Mouse (Mus musculus): Measurements from ENCODE around the gene Dcxr. TPM values are rescaled to one million over a fixed set of nuclear protein-coding genes. Genes with fewer than 3 reads are reported as not detected.
"Not testable (repeated sequence)": the region's sequence is repeated elsewhere in the genome, so short reads cannot be mapped to it uniquely, and the experiment has no call there.

Gene Dcxr
- polyA plus RNA-seq, 1 experiment from 2014 or later, result 6.8 TPM

- no peaks in the 10 kb centered on the region for H3K9me3 ChIP-seq
- no peak overlapping the region for H3K4me3 ChIP-seq
- H3K36me3 ChIP-seq (replicated peaks), result peaks cover 7% of the 10 kb centered on the region; the same call in 1 of the 2 replicates
- no peak overlapping the region for H3K27ac ChIP-seq
- no peak overlapping the region for H3K4me2 ChIP-seq
- WGBS, result 95% methylated on average over 4 of the region's 4 CpGs
- no peaks in the 10 kb centered on the region for H3K27me3 ChIP-seq (replicated peaks)
- H3K4me1 ChIP-seq, result peaks cover 17% of the 10 kb centered on the region
- no peak overlapping the region for H3K9ac ChIP-seq
- ATAC-seq (replicated peaks), result no peak
These were observed 50.1 kb downstream of the Dcxr start for GRCm38 (mm10) chr11:120676951-120677350.

- H3K4me1 ChIP-seq, result peaks cover 17% of the 10 kb centered on the region
- H3K9me3 ChIP-seq; H3K4me2 ChIP-seq; H3K4me3 ChIP-seq; H3K9ac ChIP-seq; H3K27ac ChIP-seq; ATAC-seq (replicated peaks); H3K27me3 ChIP-seq (replicated peaks); H3K36me3 ChIP-seq (replicated peaks): not testable (repeated sequence)
- WGBS, result 86% methylated on average over 5 of the region's 5 CpGs
These were observed 51.2 kb downstream of the Dcxr start for GRCm38 (mm10) chr11:120675875-120676274.

Other genes with a start within 250 kb of the Dcxr start
- gene Mrpl12, start 242.7 kb downstream of the Dcxr start, polyA plus RNA-seq (2015; fragmentation: Nextera tagmentation; extraction: Ambion mirVana), result 112 and 115 TPM in 2 replicates
- gene Slc25a10, start 235.4 kb downstream of the Dcxr start, polyA plus RNA-seq (2015; fragmentation: Nextera tagmentation; extraction: Ambion mirVana), result 28.6 and 29.2 TPM in 2 replicates
- 0.17 and 0.19 TPM in 2 replicates for gene Gcgr, start 196.6 kb downstream of the Dcxr start, polyA plus RNA-seq (2015; fragmentation: Nextera tagmentation; extraction: Ambion mirVana)
- gene Mcrip1, start 177.6 kb downstream of the Dcxr start, polyA plus RNA-seq (2015; fragmentation: Nextera tagmentation; extraction: Ambion mirVana), result 249 and 264 TPM in 2 replicates
- not detected in 2 replicates for gene Ppp1r27, start 176.1 kb downstream of the Dcxr start, polyA plus RNA-seq (2015; fragmentation: Nextera tagmentation; extraction: Ambion mirVana)
- 256 and 259 TPM in 2 replicates for gene P4hb, start 154.0 kb downstream of the Dcxr start, polyA plus RNA-seq (2015; fragmentation: Nextera tagmentation; extraction: Ambion mirVana)
- gene Arhgdia, start 145.7 kb downstream of the Dcxr start, polyA plus RNA-seq (2015; fragmentation: Nextera tagmentation; extraction: Ambion mirVana), result 458 and 487 TPM in 2 replicates
- gene Alyref, start 128.9 kb downstream of the Dcxr start, polyA plus RNA-seq (2015; fragmentation: Nextera tagmentation; extraction: Ambion mirVana), result 225 and 233 TPM in 2 replicates
- gene Anapc11, start 128.9 kb downstream of the Dcxr start, polyA plus RNA-seq (2015; fragmentation: Nextera tagmentation; extraction: Ambion mirVana), result 200 and 205 TPM in 2 replicates
- 0.59 and 1.3 TPM in 2 replicates for gene Npb, start 118.8 kb downstream of the Dcxr start, polyA plus RNA-seq (2015; fragmentation: Nextera tagmentation; extraction: Ambion mirVana)
- 222 and 233 TPM in 2 replicates for gene Pcyt2, start 109.3 kb downstream of the Dcxr start, polyA plus RNA-seq (2015; fragmentation: Nextera tagmentation; extraction: Ambion mirVana)
- gene Sirt7, start 102.0 kb downstream of the Dcxr start, polyA plus RNA-seq (2015; fragmentation: Nextera tagmentation; extraction: Ambion mirVana), result 45.8 and 48.2 TPM in 2 replicates
- gene Mafg, start 93.7 kb downstream of the Dcxr start, polyA plus RNA-seq (2015; fragmentation: Nextera tagmentation; extraction: Ambion mirVana), result 42.0 and 45.2 TPM in 2 replicates
- gene Pycr1, start 83.5 kb downstream of the Dcxr start, polyA plus RNA-seq (2015; fragmentation: Nextera tagmentation; extraction: Ambion mirVana), result 18.2 and 21.2 TPM in 2 replicates
- 0.90 and 1.2 TPM in 2 replicates for gene Myadml2, start 79.1 kb downstream of the Dcxr start, polyA plus RNA-seq (2015; fragmentation: Nextera tagmentation; extraction: Ambion mirVana)
- 1.4 and 1.8 TPM in 2 replicates for gene Notum, start 66.1 kb downstream of the Dcxr start, polyA plus RNA-seq (2015; fragmentation: Nextera tagmentation; extraction: Ambion mirVana)
- gene Aspscr1, start 54.3 kb downstream of the Dcxr start, polyA plus RNA-seq (2015; fragmentation: Nextera tagmentation; extraction: Ambion mirVana), result 149 and 158 TPM in 2 replicates
- gene Cenpx, start 13.5 kb downstream of the Dcxr start, polyA plus RNA-seq (2015; fragmentation: Nextera tagmentation; extraction: Ambion mirVana), result 95.6 and 99.7 TPM in 2 replicates
- 82.6 and 89.9 TPM in 2 replicates for gene Lrrc45, start 13.4 kb downstream of the Dcxr start, polyA plus RNA-seq (2015; fragmentation: Nextera tagmentation; extraction: Ambion mirVana)
- gene Rac3, start 5.8 kb downstream of the Dcxr start, polyA plus RNA-seq (2015; fragmentation: Nextera tagmentation; extraction: Ambion mirVana), result 560 and 572 TPM in 2 replicates
- 1.2 and 2.2 TPM in 2 replicates for gene Cbr2, start 4.8 kb upstream of the Dcxr start, polyA plus RNA-seq (2015; fragmentation: Nextera tagmentation; extraction: Ambion mirVana)
- 1.7 and 2.9 TPM in 2 replicates for gene Hmga1b, start 35.5 kb upstream of the Dcxr start, polyA plus RNA-seq (2015; fragmentation: Nextera tagmentation; extraction: Ambion mirVana)
- gene Rfng, start 56.9 kb upstream of the Dcxr start, polyA plus RNA-seq (2015; fragmentation: Nextera tagmentation; extraction: Ambion mirVana), result 137 and 138 TPM in 2 replicates
- 296 and 300 TPM in 2 replicates for gene Gps1, start 57.0 kb upstream of the Dcxr start, polyA plus RNA-seq (2015; fragmentation: Nextera tagmentation; extraction: Ambion mirVana)
- gene Dus1l, start 69.1 kb upstream of the Dcxr start, polyA plus RNA-seq (2015; fragmentation: Nextera tagmentation; extraction: Ambion mirVana), result 48.2 and 48.5 TPM in 2 replicates
- 102 and 107 TPM in 2 replicates for gene Fasn, start 97.3 kb upstream of the Dcxr start, polyA plus RNA-seq (2015; fragmentation: Nextera tagmentation; extraction: Ambion mirVana)
- gene Ccdc57, start 205.6 kb upstream of the Dcxr start, polyA plus RNA-seq (2015; fragmentation: Nextera tagmentation; extraction: Ambion mirVana), result 7.4 and 8.2 TPM in 2 replicates
- 8.4 and 10.4 TPM in 2 replicates for gene Slc16a3, start 221.2 kb upstream of the Dcxr start, polyA plus RNA-seq (2015; fragmentation: Nextera tagmentation; extraction: Ambion mirVana)

Data from midbrain, embryonic 15.5 days (tissue).